9 mouse cellular contexts compared by ENCODE assay signal in genomic region chr5:118028191-118029034, GRCm38 (mm10). TPM values are rescaled to one million over a fixed set of nuclear protein-coding genes. Genes with fewer than 3 reads are reported as not detected.
DNase-seq lines count a peak whose midpoint lies in the region; ATAC-seq and TF ChIP-seq lines count a peak whose summit lies in the region.
"Had no signal": no experiment of that assay in that cellular context is flagged by ENCODE, and none has a peak within 500 bp of the region (broad histone marks: within the 10 kb centered on the region; RNA-seq: fewer than 3 reads in every experiment).

No protein-coding gene starts in this region.

- no peaks in the 10 kb centered on the region for H3K9me3 ChIP-seq in heart, embryonic 12.5 days (replicated peaks)
- H3K9me3 ChIP-seq in midbrain, postnatal 0 days (ENCODE audit: low read length): no peaks in the 10 kb centered on the region

- H3K4me1 ChIP-seq in heart, embryonic 12.5 days (replicated peaks): peaks cover 51% of the 10 kb centered on the region
- H3K4me1 ChIP-seq in midbrain, postnatal 0 days (ENCODE audit: insufficient read depth, low read length): peaks cover 18% of the 10 kb centered on the region; the same call in 1 of the 2 replicates

- no peak; the same call in 1 of the 2 replicates for ATAC-seq in heart, embryonic 12.5 days (ENCODE audit: insufficient number of reproducible peaks, low FRiP score)
- no peak for ATAC-seq in midbrain, postnatal 0 days (ENCODE audit: low FRiP score)

- H3K36me3 ChIP-seq in heart, embryonic 12.5 days: no peaks in the 10 kb centered on the region
- H3K36me3 ChIP-seq in midbrain, postnatal 0 days (ENCODE audit: insufficient read depth, low read length): no peaks in the 10 kb centered on the region

- H3K27ac ChIP-seq in gastrocnemius, adult 2 months: no peak overlapping the region
- no peak overlapping the region for H3K27ac ChIP-seq in heart, embryonic 12.5 days (ENCODE audit: poor library complexity, severe bottlenecking)
- H3K27ac ChIP-seq in midbrain, postnatal 0 days (ENCODE audit: low read depth, low read length): no peak overlapping the region

- TF ChIP-seq CTCF in gastrocnemius, adult 2 months (IDR thresholded peaks at IDR 0.05): no peak
- no peak for TF ChIP-seq CTCF in midbrain, postnatal 0 days (IDR thresholded peaks at IDR 0.05)

- H3K27me3 ChIP-seq in heart, embryonic 12.5 days (replicated peaks): peaks cover 52% of the 10 kb centered on the region
- peaks cover 33% of the 10 kb centered on the region for H3K27me3 ChIP-seq in midbrain, postnatal 0 days (ENCODE audit: insufficient read depth, low read length)

- WGBS in heart, embryonic 12.5 days: under 1% methylated on average over 78 of the region's 79 CpGs
- 2% methylated on average over 66 of the region's 79 CpGs for WGBS in midbrain, postnatal 0 days

- H3K9ac ChIP-seq in heart, embryonic 12.5 days: peak overlapping the region; percentile 72
- H3K9ac ChIP-seq in midbrain, postnatal 0 days (replicated peaks; ENCODE audit: low read length, poor library complexity, severe bottlenecking): peak overlapping the region; percentile 40

- intact Hi-C loops in gastrocnemius, adult 2 months (cut with DNase I): no loop called here
- intact Hi-C loops in left cerebral cortex, postnatal 36 days (cut with DNase I): loop anchor here (1.0 to 5.0 kb wide), 2 partner anchors 9 to 39 kb away; no protein-coding TSS in a partner anchor

- peak overlapping the region; percentile 99 for H3K4me2 ChIP-seq in heart, embryonic 12.5 days
- peak overlapping the region; percentile 99 for H3K4me2 ChIP-seq in midbrain, postnatal 0 days (ENCODE audit: low read depth, low read length, poor library complexity, severe bottlenecking)

- peak overlapping the region; percentile 72 for H3K4me3 ChIP-seq in gastrocnemius, adult 2 months
- peak overlapping the region; percentile 67 for H3K4me3 ChIP-seq in heart, embryonic 12.5 days
- peak overlapping the region; percentile 65 for H3K4me3 ChIP-seq in midbrain, postnatal 0 days (ENCODE audit: low read depth, low read length)

- DNase-seq in gastrocnemius, adult 2 months: no peak
- DNase-seq in gastrocnemius, postnatal 10 days: no peak
- DNase-seq in adrenal gland, postnatal 25 days: peak; percentile 61
- DNase-seq in kidney, postnatal 10 days: peak; percentile 38
- no peak for DNase-seq in midbrain, postnatal 0 days (ENCODE audit: low spot score)
- DNase-seq in left cerebral cortex, postnatal 36 days (ENCODE audit: low spot score in 2 of 2): no peak
- no peak for DNase-seq in frontal cortex, postnatal 14 days (ENCODE audit: low spot score in 2 of 2)

RNA-seq across cellular contexts. Expression of gene Tesc, which starts 0.9 kb away (rescaled TPM):
- under 1 TPM; 0.59 to 0.64 TPM for total RNA-seq in gastrocnemius, adult 2 months (2021)
- total RNA-seq in gastrocnemius, postnatal 10 days (2021): 1 to 10 TPM in 1 of 2 experiments, under 1 TPM in 1; 0.70 to 1.4 TPM
- 103 and 131 TPM in 2 replicates for total RNA-seq in adrenal gland, postnatal 25 days (2021)
- polyA plus RNA-seq in heart, embryonic 12.5 days (2016; fragmentation: Nextera tagmentation; extraction: Ambion mirVana): 17.3 and 20.4 TPM in 2 replicates
- total RNA-seq in midbrain, postnatal 0 days (2014; rRNA removed): 3.6 and 4.7 TPM in 2 replicates
- 5.5 and 8.2 TPM in 2 replicates for polyA plus RNA-seq in midbrain, postnatal 0 days (2015; fragmentation: Nextera tagmentation; extraction: Ambion mirVana)
- total RNA-seq in left cerebral cortex, postnatal 36 days (2021): 10 to 100 TPM; 83.4 to 97.3 TPM
- total RNA-seq: MEL had no signal

RNA-seq across cellular contexts. Expression of gene Fbxo21, which starts 51.9 kb away (rescaled TPM):
- 10 to 100 TPM; 11.8 to 13.3 TPM for total RNA-seq in gastrocnemius, adult 2 months (2021)
- 10 to 100 TPM; 17.3 to 21.9 TPM for total RNA-seq in gastrocnemius, postnatal 10 days (2021)
- total RNA-seq in adrenal gland, postnatal 25 days (2021): 50.1 and 70.4 TPM in 2 replicates
- 67.3 and 71.2 TPM in 2 replicates for polyA plus RNA-seq in heart, embryonic 12.5 days (2016; fragmentation: Nextera tagmentation; extraction: Ambion mirVana)
- 203 and 212 TPM in 2 replicates for total RNA-seq in midbrain, postnatal 0 days (2014; rRNA removed)
- polyA plus RNA-seq in midbrain, postnatal 0 days (2015; fragmentation: Nextera tagmentation; extraction: Ambion mirVana): 149 and 156 TPM in 2 replicates
- 100 to 1,000 TPM; 110 to 111 TPM for total RNA-seq in left cerebral cortex, postnatal 36 days (2021)

Comparison
In these comparisons a context has a peak if more than half of its experiments do, and no peak if none do; other contexts are left out.
1. DNase-seq: peak in adrenal gland, postnatal 25 days (single experiment) and kidney, postnatal 10 days (single experiment); none in gastrocnemius, adult 2 months (single experiment), gastrocnemius, postnatal 10 days (single experiment), midbrain, postnatal 0 days (single experiment), left cerebral cortex, postnatal 36 days (0 of 2) and frontal cortex, postnatal 14 days (0 of 2).
2. RNA of gene Tesc, which starts 0.9 kb away (total RNA-seq): 103 to 131 TPM in adrenal gland, postnatal 25 days and 83.4 to 97.3 TPM in left cerebral cortex, postnatal 36 days; 3.6 to 4.7 TPM in midbrain, postnatal 0 days, 0.70 to 1.4 TPM in gastrocnemius, postnatal 10 days and 0.59 to 0.64 TPM in gastrocnemius, adult 2 months; every median in the first group is over 10 times any median in the second.
3. Peak in every context shown above with its lines, with median percentiles within 50 percentile points of each other: H3K4me3 ChIP-seq.